Mouse (Mus musculus): ENCODE data around the gene Pcsk5. TPM values are rescaled to one million over a fixed set of nuclear protein-coding genes. Genes with fewer than 3 reads are reported as not detected.
"Not testable (repeated sequence)": the region's sequence is repeated elsewhere in the genome, so short reads cannot be mapped to it uniquely, and the experiment has no call there.

The Pcsk5 gene
- polyA plus RNA-seq, 1 experiment from 2014 or later, result 10.0 TPM

GRCm38 (mm10) chr19:17491822-17492544, 345.4 kb downstream of the Pcsk5 start:
- no peak for ATAC-seq (replicated peaks; ENCODE audit: extremely low read depth, insufficient read depth, low FRiP score)
- no peaks in the 10 kb centered on the region for H3K36me3 ChIP-seq (ENCODE audit: control insufficient read depth, insufficient read depth)
- no peak overlapping the region for H3K27ac ChIP-seq (ENCODE audit: low read length)
- H3K9me3 ChIP-seq (replicated peaks; ENCODE audit: control insufficient read depth, low read length), result no peaks in the 10 kb centered on the region
- no peaks in the 10 kb centered on the region for H3K4me1 ChIP-seq (ENCODE audit: control insufficient read depth, insufficient read depth, low read length)
- H3K4me2 ChIP-seq (ENCODE audit: low read depth, low read length), result no peak overlapping the region
- WGBS, result 77% methylated on average over 9 of the region's 9 CpGs
- no peak overlapping the region for H3K4me3 ChIP-seq (ENCODE audit: low read length)
- H3K27me3 ChIP-seq (ENCODE audit: control insufficient read depth, insufficient read depth, low read length), result no peaks in the 10 kb centered on the region
- no peak overlapping the region for H3K9ac ChIP-seq (ENCODE audit: low read length)

GRCm38 (mm10) chr19:17491322-17491721, 346.1 kb downstream of the Pcsk5 start:
- Histone ChIP-seq H3K4me1 (ENCODE audit: control insufficient read depth, insufficient read depth, low read length) (no peaks in the 10 kb centered on the region), H3K9ac (ENCODE audit: low read length) (no peak overlapping the region), H3K9me3 (replicated peaks; ENCODE audit: control insufficient read depth, low read length) (no peaks in the 10 kb centered on the region), H3K27ac (ENCODE audit: low read length) (no peak overlapping the region), H3K36me3 (ENCODE audit: control insufficient read depth, insufficient read depth) (no peaks in the 10 kb centered on the region), H3K4me3 (ENCODE audit: low read length) (no peak overlapping the region), H3K27me3 (ENCODE audit: control insufficient read depth, insufficient read depth, low read length) (no peaks in the 10 kb centered on the region), H3K4me2 (ENCODE audit: low read depth, low read length) (no peak overlapping the region)
- WGBS, result 90% methylated on average over 3 of the region's 3 CpGs
- ATAC-seq (replicated peaks; ENCODE audit: extremely low read depth, insufficient read depth, low FRiP score), result no peak

GRCm38 (mm10) chr19:17489866-17490141, 347.6 kb downstream of the Pcsk5 start:
- 53% methylated on average over 3 of the region's 3 CpGs for WGBS
- H3K27ac ChIP-seq (ENCODE audit: low read length), result no peak overlapping the region
- H3K4me3 ChIP-seq (ENCODE audit: low read length), result no peak overlapping the region
- no peak for ATAC-seq (replicated peaks; ENCODE audit: extremely low read depth, insufficient read depth, low FRiP score)
- no peak overlapping the region for H3K9ac ChIP-seq (ENCODE audit: low read length)
- H3K27me3 ChIP-seq (ENCODE audit: control insufficient read depth, insufficient read depth, low read length), result no peaks in the 10 kb centered on the region
- H3K36me3 ChIP-seq (ENCODE audit: control insufficient read depth, insufficient read depth), result no peaks in the 10 kb centered on the region
- peaks cover 2% of the 10 kb centered on the region; the same call in 1 of the 2 replicates for H3K4me1 ChIP-seq (ENCODE audit: control insufficient read depth, insufficient read depth, low read length)
- H3K4me2 ChIP-seq (ENCODE audit: low read depth, low read length), result no peak overlapping the region
- H3K9me3 ChIP-seq (replicated peaks; ENCODE audit: control insufficient read depth, low read length), result no peaks in the 10 kb centered on the region

- Histone ChIP-seq H3K9ac (ENCODE audit: low read length) (no peak overlapping the region), H3K27ac (ENCODE audit: low read length) (no peak overlapping the region), H3K4me2 (ENCODE audit: low read depth, low read length) (no peak overlapping the region), H3K36me3 (ENCODE audit: control insufficient read depth, insufficient read depth) (no peaks in the 10 kb centered on the region), H3K4me3 (ENCODE audit: low read length) (no peak overlapping the region), H3K27me3 (ENCODE audit: control insufficient read depth, insufficient read depth, low read length) (no peaks in the 10 kb centered on the region), H3K9me3 (replicated peaks; ENCODE audit: control insufficient read depth, low read length) (no peaks in the 10 kb centered on the region), H3K4me1 (ENCODE audit: control insufficient read depth, insufficient read depth, low read length) (peaks cover 2% of the 10 kb centered on the region; the same call in 1 of the 2 replicates)
- 65% methylated on average over 17 of the region's 17 CpGs for WGBS
- no peak for ATAC-seq (replicated peaks; ENCODE audit: extremely low read depth, insufficient read depth, low FRiP score)
Measured at GRCm38 (mm10) chr19:17489041-17489865, 348.2 kb downstream of the Pcsk5 start.

- ATAC-seq (replicated peaks; ENCODE audit: extremely low read depth, insufficient read depth, low FRiP score), result no peak
- no peak overlapping the region for H3K9ac ChIP-seq (ENCODE audit: low read length)
- no peak overlapping the region for H3K4me3 ChIP-seq (ENCODE audit: low read length)
- no peaks in the 10 kb centered on the region for H3K9me3 ChIP-seq (replicated peaks; ENCODE audit: control insufficient read depth, low read length)
- H3K27me3 ChIP-seq (ENCODE audit: control insufficient read depth, insufficient read depth, low read length), result no peaks in the 10 kb centered on the region
- no peaks in the 10 kb centered on the region for H3K36me3 ChIP-seq (ENCODE audit: control insufficient read depth, insufficient read depth)
- peaks cover 2% of the 10 kb centered on the region; the same call in 1 of the 2 replicates for H3K4me1 ChIP-seq (ENCODE audit: control insufficient read depth, insufficient read depth, low read length)
- no peak overlapping the region for H3K4me2 ChIP-seq (ENCODE audit: low read depth, low read length)
- WGBS, result 45% methylated on average over 6 of the region's 6 CpGs
- no peak overlapping the region for H3K27ac ChIP-seq (ENCODE audit: low read length)
Measured at GRCm38 (mm10) chr19:17482126-17482790, 355.2 kb downstream of the Pcsk5 start.

GRCm38 (mm10) chr19:17479471-17479870, 358.0 kb downstream of the Pcsk5 start:
- H3K27me3 ChIP-seq (ENCODE audit: control insufficient read depth, insufficient read depth, low read length), result no peaks in the 10 kb centered on the region
- H3K4me3 ChIP-seq (ENCODE audit: low read length), result no peak overlapping the region
- H3K4me1 ChIP-seq (ENCODE audit: control insufficient read depth, insufficient read depth, low read length), result no peaks in the 10 kb centered on the region
- H3K27ac ChIP-seq (ENCODE audit: low read length), result no peak overlapping the region
- WGBS, result 87% methylated on average over 5 of the region's 5 CpGs
- no peak overlapping the region for H3K9ac ChIP-seq (ENCODE audit: low read length)
- no peaks in the 10 kb centered on the region for H3K36me3 ChIP-seq (ENCODE audit: control insufficient read depth, insufficient read depth)
- no peak overlapping the region for H3K4me2 ChIP-seq (ENCODE audit: low read depth, low read length)
- no peaks in the 10 kb centered on the region for H3K9me3 ChIP-seq (replicated peaks; ENCODE audit: control insufficient read depth, low read length)
- no peak for ATAC-seq (replicated peaks; ENCODE audit: extremely low read depth, insufficient read depth, low FRiP score)

GRCm38 (mm10) chr19:17476021-17476420, 361.4 kb downstream of the Pcsk5 start:
- Histone ChIP-seq H3K27me3 (ENCODE audit: control insufficient read depth, insufficient read depth, low read length) (no peaks in the 10 kb centered on the region), H3K9me3 (replicated peaks; ENCODE audit: control insufficient read depth, low read length) (no peaks in the 10 kb centered on the region), H3K27ac (ENCODE audit: low read length) (no peak overlapping the region), H3K4me1 (ENCODE audit: control insufficient read depth, insufficient read depth, low read length) (no peaks in the 10 kb centered on the region), H3K9ac (ENCODE audit: low read length) (no peak overlapping the region), H3K4me2 (ENCODE audit: low read depth, low read length) (no peak overlapping the region), H3K36me3 (ENCODE audit: control insufficient read depth, insufficient read depth) (no peaks in the 10 kb centered on the region), H3K4me3 (ENCODE audit: low read length) (no peak overlapping the region)
- ATAC-seq (replicated peaks; ENCODE audit: extremely low read depth, insufficient read depth, low FRiP score), result no peak
- 77% methylated on average over 5 of the region's 5 CpGs for WGBS

GRCm38 (mm10) chr19:17473138-17473537, 364.3 kb downstream of the Pcsk5 start:
- not testable (repeated sequence) for H3K4me3 ChIP-seq (ENCODE audit: low read length); H3K9ac ChIP-seq (ENCODE audit: low read length); ATAC-seq (replicated peaks; ENCODE audit: extremely low read depth, insufficient read depth, low FRiP score); H3K27me3 ChIP-seq (ENCODE audit: control insufficient read depth, insufficient read depth, low read length); H3K9me3 ChIP-seq (replicated peaks; ENCODE audit: control insufficient read depth, low read length); H3K36me3 ChIP-seq (ENCODE audit: control insufficient read depth, insufficient read depth); H3K4me2 ChIP-seq (ENCODE audit: low read depth, low read length); H3K4me1 ChIP-seq (ENCODE audit: control insufficient read depth, insufficient read depth, low read length); H3K27ac ChIP-seq (ENCODE audit: low read length)
- 83% methylated on average over 2 of the region's 2 CpGs for WGBS

GRCm38 (mm10) chr19:17471861-17472260, 365.6 kb downstream of the Pcsk5 start:
- Histone ChIP-seq H3K9me3 (replicated peaks; ENCODE audit: control insufficient read depth, low read length) (no peaks in the 10 kb centered on the region), H3K27ac (ENCODE audit: low read length) (no peak overlapping the region), H3K4me2 (ENCODE audit: low read depth, low read length) (no peak overlapping the region), H3K4me1 (ENCODE audit: control insufficient read depth, insufficient read depth, low read length) (no peaks in the 10 kb centered on the region), H3K9ac (ENCODE audit: low read length) (no peak overlapping the region), H3K27me3 (ENCODE audit: control insufficient read depth, insufficient read depth, low read length) (no peaks in the 10 kb centered on the region), H3K4me3 (ENCODE audit: low read length) (no peak overlapping the region), H3K36me3 (ENCODE audit: control insufficient read depth, insufficient read depth) (no peaks in the 10 kb centered on the region)
- no peak for ATAC-seq (replicated peaks; ENCODE audit: extremely low read depth, insufficient read depth, low FRiP score)
- WGBS, result 70% methylated on average over 7 of the region's 7 CpGs

Data from heart, embryonic 16.5 days (tissue).